Mouse (Mus musculus) forebrain, embryonic 14.5 days (tissue): Measurements from ENCODE around the gene Gm13278. TPM values are rescaled to one million over a fixed set of nuclear protein-coding genes. Genes with fewer than 3 reads are reported as not detected.
"Not testable (repeated sequence)": the region's sequence is repeated elsewhere in the genome, so short reads cannot be mapped to it uniquely, and the experiment has no call there.

Source experiments
- ATAC-seq: fragments of 200-750 bp; cut with Nextera tagmentation; 2 replicates; pipeline ENCODE4 v1.8.0; 2017; ENCODE audit warnings: mild to moderate bottlenecking, moderate library complexity
- DNase-seq: peaks from one replicate; pipeline ENCODE4 v3.0.0-alpha.2; 2015; ENCODE audit warnings: low spot score
- H3K27ac ChIP-seq: fragments of 300-500 bp; sonication (generic); 2 replicates; pipeline ENCODE4 v1.5.1; 2014; ENCODE audit warnings: low read depth, mild to moderate bottlenecking, control low read depth, low read length, moderate library complexity
- H3K27me3 ChIP-seq: fragments of 300-500 bp; sonication (generic); replicated peaks from 2 replicates; pipeline ENCODE4 v1.6.1; 2014; ENCODE audit warnings: low read length, control low read depth, mixed read lengths; ENCODE audit not compliant: control insufficient read depth, insufficient read depth
- H3K36me3 ChIP-seq: fragments of 300-500 bp; sonication (generic); 2 replicates; pipeline ENCODE4 v1.6.1; 2014; ENCODE audit warnings: low read length, control low read depth; ENCODE audit not compliant: control insufficient read depth, insufficient read depth
- H3K4me1 ChIP-seq: fragments of 300-500 bp; sonication (generic); 2 replicates; pipeline ENCODE4 v1.6.1; 2014; ENCODE audit warnings: antibody characterized with exemption, low read length, control low read depth; ENCODE audit not compliant: control insufficient read depth, insufficient read depth
- H3K4me2 ChIP-seq: fragments of 300-500 bp; sonication (generic); 2 replicates; pipeline ENCODE4 v1.6.1; 2014; ENCODE audit warnings: mild to moderate bottlenecking, control low read depth, low read length
- H3K4me3 ChIP-seq: fragments of 300-500 bp; sonication (generic); 2 replicates; pipeline ENCODE4 v1.5.1; 2014; ENCODE audit warnings: low read depth, low read length, control low read depth
- H3K9ac ChIP-seq: fragments of 300-500 bp; sonication (generic); 2 replicates; pipeline ENCODE4 v1.6.1; 2014; ENCODE audit warnings: mild to moderate bottlenecking, low read length, control low read depth, moderate library complexity
- H3K9me3 ChIP-seq: fragments of 300-500 bp; sonication (generic); replicated peaks from 2 replicates; pipeline ENCODE4 v1.6.1; 2016; ENCODE audit warnings: low read length, control low read depth, mixed read lengths; ENCODE audit not compliant: control insufficient read depth
- WGBS: fragments of 180-500 bp; shearing (Covaris S2); extraction: QIAGEN DNeasy Blood & Tissue Kit; methylation state at CpG from one replicate; pipeline ENCODE4 v1.1.7; 2014; 5-methylcytosine and 5-hydroxymethylcytosine counted together
- polyA plus RNA-seq: library from polyadenylated mRNA; unstranded; fragments of >200 nt; fragmentation: Nextera tagmentation; extraction: Ambion mirVana; gene quantifications from 2 replicates; pipeline ENCODE4 v1.2.1, GENCODE M21; 2014

The Gm13278 gene
- polyA plus RNA-seq, 1 experiment from 2014 or later, result not detected

- DNase-seq, H3K4me1 ChIP-seq, H3K36me3 ChIP-seq, H3K9ac ChIP-seq, H3K9me3 ChIP-seq, ATAC-seq, H3K4me3 ChIP-seq, H3K27me3 ChIP-seq, H3K27ac ChIP-seq: not testable (repeated sequence)
- WGBS, result 11% methylated on average over 2 of the region's 7 CpGs
- peak within 1 kb of the TSS; percentile 33; the same call in 1 of the 2 replicates for H3K4me2 ChIP-seq
Measured at GRCm38 (mm10) chr4:88781831-88782230, 9.5 kb upstream of the Gm13278 start, which contains the start of gene Ifnz. Gene Ifnz (plus strand): TSS chr4:88782131.

GRCm38 (mm10) chr4:88782335-88782734, 9.0 kb upstream of the Gm13278 start:
- ATAC-seq, result not testable (repeated sequence)
- WGBS, result 0% methylated on average over 12 of the region's 31 CpGs

GRCm38 (mm10) chr4:88785409-88785808, 5.9 kb upstream of the Gm13278 start, which contains the start of gene Gm13276:
Gene Gm13276 (plus strand): TSS chr4:88785709.
- not testable (repeated sequence) for H3K27ac ChIP-seq, H3K9me3 ChIP-seq, ATAC-seq, DNase-seq, H3K4me3 ChIP-seq, H3K36me3 ChIP-seq, H3K27me3 ChIP-seq, H3K9ac ChIP-seq, H3K4me2 ChIP-seq, H3K4me1 ChIP-seq
- WGBS, result no CpG with 5 or more reads among the region's 27 CpGs

More at GRCm38 (mm10) chr4:88782335-88782734, 9.0 kb upstream of the Gm13278 start:
- not testable (repeated sequence) for H3K9me3 ChIP-seq, H3K9ac ChIP-seq, DNase-seq, H3K27me3 ChIP-seq, H3K4me1 ChIP-seq, H3K27ac ChIP-seq, H3K4me3 ChIP-seq, H3K36me3 ChIP-seq
- peak overlapping the region; percentile 33; the same call in 1 of the 2 replicates for H3K4me2 ChIP-seq

- H3K36me3 ChIP-seq, H3K27me3 ChIP-seq, H3K9ac ChIP-seq, ATAC-seq, H3K4me2 ChIP-seq, H3K4me1 ChIP-seq, DNase-seq, H3K27ac ChIP-seq, H3K4me3 ChIP-seq, H3K9me3 ChIP-seq: not testable (repeated sequence)
- no CpG with 5 or more reads among the region's 28 CpGs for WGBS
Measured at GRCm38 (mm10) chr4:88788402-88788801, 2.9 kb upstream of the Gm13278 start, which contains the start of gene Gm13277. Gene Gm13277 (plus strand): TSS chr4:88788632.

GRCm38 (mm10) chr4:88793936-88794675, 2.8 kb downstream of the Gm13278 start, which contains the start of gene Gm13275:
Gene Gm13275 (plus strand): TSS chr4:88794487.
- H3K36me3 ChIP-seq, H3K9me3 ChIP-seq, ATAC-seq, H3K4me2 ChIP-seq, H3K4me3 ChIP-seq, H3K27ac ChIP-seq, DNase-seq, H3K27me3 ChIP-seq, H3K9ac ChIP-seq, H3K4me1 ChIP-seq: not testable (repeated sequence)
- 0% methylated on average over 6 of the region's 52 CpGs for WGBS

- ATAC-seq, result not testable (repeated sequence)
- no CpG with 5 or more reads among the region's 28 CpGs for whole genome bisulfite sequencing
Measured at GRCm38 (mm10) chr4:88797097-88797496, 5.7 kb downstream of the Gm13278 start, which contains the start of gene Gm13279. Gene Gm13279 (plus strand): TSS chr4:88797397.

GRCm38 (mm10) chr4:88799365-88799764, 8.0 kb downstream of the Gm13278 start, which contains the start of gene Gm13285:
Gene Gm13285 (plus strand): TSS chr4:88799665.
- WGBS, result 0% methylated on average over 1 of the region's 7 CpGs

More at GRCm38 (mm10) chr4:88797097-88797496, 5.7 kb downstream of the Gm13278 start, which contains the start of gene Gm13279:
- not testable (repeated sequence) for H3K4me2 ChIP-seq, H3K4me1 ChIP-seq, H3K4me3 ChIP-seq, H3K9ac ChIP-seq, DNase-seq, H3K27ac ChIP-seq, H3K36me3 ChIP-seq, H3K27me3 ChIP-seq, H3K9me3 ChIP-seq

GRCm38 (mm10) chr4:88802954-88803353, 11.6 kb downstream of the Gm13278 start, which contains the start of gene Gm13287:
Gene Gm13287 (plus strand): TSS chr4:88803254.
- H3K4me2 ChIP-seq, H3K4me1 ChIP-seq, H3K9me3 ChIP-seq, DNase-seq, H3K4me3 ChIP-seq, H3K27ac ChIP-seq, H3K27me3 ChIP-seq, H3K9ac ChIP-seq, ATAC-seq, H3K36me3 ChIP-seq: not testable (repeated sequence)
- WGBS, result no CpG with 5 or more reads among the region's 29 CpGs

More at GRCm38 (mm10) chr4:88799365-88799764, 8.0 kb downstream of the Gm13278 start, which contains the start of gene Gm13285:
- not testable (repeated sequence) for H3K36me3 ChIP-seq, H3K4me3 ChIP-seq, H3K9me3 ChIP-seq, ATAC-seq, DNase-seq, H3K27ac ChIP-seq, H3K4me2 ChIP-seq, H3K4me1 ChIP-seq, H3K9ac ChIP-seq, H3K27me3 ChIP-seq

GRCm38 (mm10) chr4:88805231-88805630, 13.9 kb downstream of the Gm13278 start, which contains the start of gene Gm13288:
Gene Gm13288 (plus strand): TSS chr4:88805531.
- H3K9me3 ChIP-seq, DNase-seq, H3K36me3 ChIP-seq, H3K9ac ChIP-seq, ATAC-seq, H3K27me3 ChIP-seq, H3K4me3 ChIP-seq, H3K27ac ChIP-seq, H3K4me1 ChIP-seq: not testable (repeated sequence)
- peak within 1 kb of the TSS; percentile 34; the same call in 1 of the 2 replicates for H3K4me2 ChIP-seq
- WGBS, result no CpG with 5 or more reads among the region's 8 CpGs
